In the genomic region with DNA sequence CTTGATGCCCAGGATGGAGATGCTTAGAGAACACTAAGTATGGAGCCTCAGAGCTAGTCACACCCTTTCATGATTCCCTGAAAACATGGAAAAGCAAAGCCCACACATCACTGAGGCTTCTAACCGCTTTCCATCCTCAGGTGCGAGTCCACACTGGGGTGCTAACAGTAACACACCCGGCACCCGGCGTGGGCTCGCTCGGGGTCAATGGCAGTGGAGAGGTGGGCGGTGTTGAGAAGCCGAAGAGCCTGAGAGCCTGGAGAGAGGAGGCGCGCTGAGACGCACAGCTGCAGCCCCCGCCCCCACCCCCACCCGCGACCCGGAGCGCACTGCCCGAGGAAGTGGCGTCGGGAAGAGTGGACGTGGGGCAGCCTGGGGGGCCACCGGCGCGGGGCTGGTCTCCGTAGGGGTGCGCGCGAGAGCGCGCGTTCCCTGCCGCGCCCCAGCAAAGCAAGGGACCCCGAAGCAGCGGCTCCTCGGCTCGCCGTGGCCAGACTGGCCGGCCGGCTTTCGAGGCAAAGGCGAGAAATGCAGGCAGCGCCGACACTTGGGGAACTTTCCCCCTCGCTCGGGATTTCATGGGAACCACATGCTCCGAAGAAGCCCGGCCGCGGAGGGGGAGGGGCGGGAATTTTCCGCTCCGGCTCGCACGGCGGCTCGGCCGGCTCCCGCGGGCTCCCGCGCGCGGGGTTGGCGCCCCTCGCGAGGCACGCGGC, we compare ENCODE assay signal across 8 mouse cellular contexts.
DNase-seq lines count a peak whose midpoint lies in the region; ATAC-seq and TF ChIP-seq lines count a peak whose summit lies in the region.

No protein-coding gene starts in this region.

- no peak for TF ChIP-seq CTCF in heart, postnatal 0 days (IDR thresholded peaks at IDR 0.05; ENCODE audit: low read depth)
- TF ChIP-seq CTCF in left cerebral cortex, adult 2 months (IDR thresholded peaks at IDR 0.05) = no peak

- peak overlapping the region; percentile 22; the same call in 1 of the 2 replicates for H3K9ac ChIP-seq in ES-E14 (ENCODE audit: insufficient read depth, low read depth, low read length, poor library complexity, severe bottlenecking)
- peak overlapping the region; percentile 83 for H3K9ac ChIP-seq in embryonic facial prominence, embryonic 13.5 days
- H3K9ac ChIP-seq in heart, postnatal 0 days (replicated peaks; ENCODE audit: low read depth, low read length) = peak overlapping the region; percentile 54
- peak overlapping the region; percentile 83 for H3K9ac ChIP-seq in stomach, embryonic 16.5 days (ENCODE audit: low read length)

- intact Hi-C loops in left cerebral cortex, adult 2 months (cut with DNase I) = loop anchor here (5.0 kb wide), 6 partner anchors 130 to 480 kb away; partner anchors contain the start of gene Lrtm2

- ATAC-seq in embryonic facial prominence, embryonic 13.5 days (ENCODE audit: insufficient number of reproducible peaks, insufficient read depth, low FRiP score, low TSS enrichment, low read depth) = no peak
- ATAC-seq in heart, postnatal 0 days (ENCODE audit: insufficient read depth, low read depth) = no peak; the same call in 1 of the 2 replicates
- peak; percentile 44; the same call in 1 of the 2 replicates for ATAC-seq in stomach, embryonic 16.5 days (ENCODE audit: insufficient read depth, low FRiP score)
- no peak for ATAC-seq in CD4-positive, CD25-positive, alpha-beta regulatory T cell, adult 4 months

- no peaks in the 10 kb centered on the region for H3K4me1 ChIP-seq in ES-E14 (ENCODE audit: control insufficient read depth in 2 of 2, insufficient read depth in 2 of 2, low read length in 2 of 2, poor library complexity in 1 of 2)
- H3K4me1 ChIP-seq in embryonic facial prominence, embryonic 13.5 days = peaks cover 52% of the 10 kb centered on the region
- H3K4me1 ChIP-seq in heart, postnatal 0 days (ENCODE audit: control insufficient read depth, insufficient read depth) = peaks cover 26% of the 10 kb centered on the region
- no peaks in the 10 kb centered on the region; the same call in 1 of the 2 replicates for H3K4me1 ChIP-seq in stomach, embryonic 16.5 days (ENCODE audit: control insufficient read depth, insufficient read depth, low read length)

- peaks cover 25% of the 10 kb centered on the region for H3K27me3 ChIP-seq in embryonic facial prominence, embryonic 13.5 days
- peaks cover 16% of the 10 kb centered on the region; the same call in 1 of the 2 replicates for H3K27me3 ChIP-seq in heart, postnatal 0 days (ENCODE audit: control insufficient read depth, insufficient read depth, low read length)
- H3K27me3 ChIP-seq in stomach, embryonic 16.5 days (ENCODE audit: control insufficient read depth, insufficient read depth, low read length) = peaks cover 25% of the 10 kb centered on the region

- no peak overlapping the region for H3K27ac ChIP-seq in ES-E14 (ENCODE audit: insufficient read depth, low read depth, low read length, poor library complexity, severe bottlenecking)
- H3K27ac ChIP-seq in embryonic facial prominence, embryonic 13.5 days = peak overlapping the region; percentile 96
- H3K27ac ChIP-seq in heart, postnatal 0 days (ENCODE audit: low read depth) = 0 out of 2 replicates have a peak overlapping the region, but pooled peaks have one; percentile 46
- H3K27ac ChIP-seq in left cerebral cortex, adult 2 months = peak overlapping the region; percentile 95
- H3K27ac ChIP-seq in stomach, embryonic 16.5 days (ENCODE audit: low read length) = peak overlapping the region; percentile 75

- peak overlapping the region; percentile 53 to 71 for H3K4me3 ChIP-seq in ES-E14 (ENCODE audit: insufficient read depth in 1 of 2, low read depth in 1 of 2, low read length in 2 of 2, poor library complexity in 1 of 2, severe bottlenecking in 1 of 2)
- peak overlapping the region; percentile 70 for H3K4me3 ChIP-seq in embryonic facial prominence, embryonic 13.5 days
- H3K4me3 ChIP-seq in heart, postnatal 0 days (ENCODE audit: low read depth, low read length) = peak overlapping the region; percentile 55
- H3K4me3 ChIP-seq in left cerebral cortex, adult 2 months = peak overlapping the region; percentile 82
- peak overlapping the region; percentile 68 for H3K4me3 ChIP-seq in stomach, embryonic 16.5 days (replicated peaks; ENCODE audit: low read length)

- in situ Hi-C loops in ES-E14 (cut with MboI; ENCODE audit: low sequenced_read_pairs in 2 of 2, unreplicated experiment in 2 of 2) = loop anchor here (10.0 to 25.0 kb wide), 2 partner anchors 462 to 470 kb away; no protein-coding TSS in a partner anchor

- under 1% methylated on average over 68 of the region's 69 CpGs for WGBS in embryonic facial prominence, embryonic 13.5 days
- 6% methylated on average over 61 of the region's 69 CpGs for WGBS in heart, postnatal 0 days
- WGBS in stomach, embryonic 16.5 days = under 1% methylated on average over 56 of the region's 69 CpGs

- DNase-seq in ES-E14 (ENCODE audit: low read depth, low spot score) = no peak
- peak; percentile 84 for DNase-seq in adrenal gland, postnatal 14 days
- no peak for DNase-seq in heart, postnatal 0 days (ENCODE audit: low spot score)
- peak; percentile 60 to 71 for DNase-seq in left cerebral cortex, adult 2 months (ENCODE audit: extremely low spot score in 1 of 2, low spot score in 2 of 2)
- peak; percentile 54 for DNase-seq in lung, postnatal 36 days

- no peaks in the 10 kb centered on the region for H3K9me3 ChIP-seq in ES-E14 (ENCODE audit: control insufficient read depth, insufficient read depth, low read depth, low read length)
- H3K9me3 ChIP-seq in embryonic facial prominence, embryonic 13.5 days = no peaks in the 10 kb centered on the region
- no peaks in the 10 kb centered on the region for H3K9me3 ChIP-seq in heart, postnatal 0 days (replicated peaks; ENCODE audit: control insufficient read depth, low read length)
- no peaks in the 10 kb centered on the region for H3K9me3 ChIP-seq in stomach, embryonic 16.5 days (replicated peaks; ENCODE audit: control insufficient read depth, low read length)

- no peak for TF ChIP-seq EP300 in heart, postnatal 0 days (IDR thresholded peaks at IDR 0.05; ENCODE audit: low read depth)

- peak overlapping the region; percentile 84 for H3K4me2 ChIP-seq in embryonic facial prominence, embryonic 13.5 days
- H3K4me2 ChIP-seq in heart, postnatal 0 days (ENCODE audit: low read depth, low read length) = peak overlapping the region; percentile 92
- H3K4me2 ChIP-seq in stomach, embryonic 16.5 days (ENCODE audit: low read depth, low read length) = peak overlapping the region; percentile 96

- no peaks in the 10 kb centered on the region for H3K36me3 ChIP-seq in ES-E14 (ENCODE audit: control insufficient read depth, insufficient read depth, low read length, poor library complexity, severe bottlenecking)
- H3K36me3 ChIP-seq in embryonic facial prominence, embryonic 13.5 days = no peaks in the 10 kb centered on the region
- H3K36me3 ChIP-seq in heart, postnatal 0 days (replicated peaks; ENCODE audit: control insufficient read depth, insufficient read depth, low read length) = no peaks in the 10 kb centered on the region
- H3K36me3 ChIP-seq in stomach, embryonic 16.5 days (ENCODE audit: control insufficient read depth, insufficient read depth, low read length) = no peaks in the 10 kb centered on the region

TF ChIP-seq in ES-E14, 5 proteins besides CTCF, POLR2A, EP300 and RAD21:
- TF ChIP-seq CHD2 (IDR thresholded peaks at IDR 0.05; ENCODE audit: low read depth, low read length) = no peak
- no peak for TF ChIP-seq MAFK (IDR thresholded peaks at IDR 0.05; ENCODE audit: insufficient read depth, low read depth, low read length)
- TF ChIP-seq ZC3H11A (IDR thresholded peaks at IDR 0.05; ENCODE audit: borderline replicate concordance, low read depth, low read length) = no peak
- no peak for TF ChIP-seq ZNF384 (IDR thresholded peaks at IDR 0.05; ENCODE audit: low read depth, low read length)
- TF ChIP-seq HCFC1 (IDR thresholded peaks at IDR 0.05; ENCODE audit: borderline replicate concordance, insufficient read depth, low read length) = no peak

Comparison
In these comparisons a context has a peak if more than half of its experiments do, and no peak if none do; other contexts are left out.
1. DNase-seq: peak in adrenal gland, postnatal 14 days (single experiment), left cerebral cortex, adult 2 months (2 of 2) and lung, postnatal 36 days (single experiment); none in ES-E14 (single experiment) and heart, postnatal 0 days (single experiment).
2. H3K9ac ChIP-seq: peak in every context shown above with its lines; median percentile 83 in embryonic facial prominence, embryonic 13.5 days; 83 in stomach, embryonic 16.5 days; 54 in heart, postnatal 0 days; 22 in ES-E14.
3. Peak in every context shown above with its lines, with median percentiles within 50 percentile points of each other: H3K4me3 ChIP-seq and H3K4me2 ChIP-seq.